Mouse (Mus musculus) testis, adult 2 months (tissue): ENCODE results near the gene Uggt2.

Experiments
- CTCF ChIP-seq: fragments of 200-500 bp; IDR thresholded peaks from 2 replicates; pipeline ENCODE4 v1.5.1; 2012; ENCODE audit warnings: low read depth, mild to moderate bottlenecking, inconsistent platforms, low read length, moderate library complexity; ENCODE audit not compliant: control insufficient read depth, insufficient read depth, insufficient replicate concordance
- POLR2A ChIP-seq: fragments of 200-500 bp; IDR thresholded peaks from 2 replicates; pipeline ENCODE4 v1.6.1; 2012; ENCODE audit warnings: low read depth, mild to moderate bottlenecking, inconsistent platforms, low read length, moderate library complexity; ENCODE audit not compliant: control insufficient read depth

- no peak for TF ChIP-seq CTCF
- TF ChIP-seq POLR2A, result no peak
These were observed 160.7 kb downstream of the Uggt2 start for GRCm38 (mm10) chr14:118938551-118938950.
